Mouse (Mus musculus) layer of hippocampus, adult 18-20 months (tissue): ENCODE measurements around the gene Olfr139. TPM values are rescaled to one million over a fixed set of nuclear protein-coding genes. Genes with fewer than 3 reads are reported as not detected.

ENCODE experiments used
- DNase-seq, 2 experiments: peaks; one replicate each; pipeline ENCODE4 v3.0.0; 2022; ENCODE audit warnings: low spot score in 2 of 2
- long read RNA-seq: library from polyadenylated mRNA; stranded (forward); transcript quantifications from one replicate; pipeline ENCODE4 v2.0.0, GENCODE M21; 2021
- total RNA-seq, 2 experiments: library from RNA; stranded (reverse); gene quantifications; 2 replicates each; pipeline ENCODE4 v1.2.3; 2021

Olfr139 gene
- not detected for total RNA-seq
- long read RNA-seq: 0 reads

DNA sequence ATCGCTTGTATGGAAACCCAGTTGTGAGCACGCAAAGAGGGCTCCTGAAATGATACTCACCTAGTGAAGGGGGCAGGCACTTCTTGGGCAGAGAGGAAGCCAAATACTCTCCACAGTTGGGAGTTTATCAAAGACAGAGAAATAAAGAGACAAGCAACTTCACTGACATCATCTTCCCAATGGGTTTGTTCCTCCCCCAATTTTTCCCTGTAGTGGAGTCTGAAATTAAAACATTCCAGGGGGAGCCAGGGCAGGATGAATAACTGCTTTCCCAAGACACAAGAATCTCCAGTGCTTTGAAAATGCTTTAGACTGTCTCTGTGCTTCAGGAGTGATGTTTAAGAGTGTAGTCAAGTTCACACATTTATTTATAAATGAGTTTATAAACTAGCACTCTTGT lies at the start of gene Olfr139, which contains the start of gene Olfr399:
Olfr139 (minus strand) TSS at position 101 of the 400 bp plus-strand sequence.
Olfr399 (minus strand) TSS at position 165 of the 400 bp plus-strand sequence.
- no peak for DNase-seq

DNA sequence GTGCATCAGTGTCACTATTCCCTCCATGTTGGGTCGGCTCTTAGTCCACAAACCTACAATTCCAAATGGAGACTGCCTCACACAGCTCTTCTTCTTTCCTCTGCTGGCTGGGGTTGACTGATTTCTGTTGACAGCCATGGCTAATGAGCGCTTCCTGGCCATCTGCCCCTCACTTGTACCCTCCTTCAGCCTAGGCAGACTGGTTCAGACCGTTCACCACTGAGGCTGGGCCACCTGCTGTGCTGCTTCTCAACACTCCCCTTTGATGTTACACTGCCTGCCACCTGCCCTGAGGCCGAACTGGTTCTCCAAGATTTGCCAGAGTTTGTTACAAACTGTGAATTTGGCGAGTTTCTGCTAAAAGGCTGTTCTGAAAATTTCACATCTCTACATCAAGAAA lies 48.7 kb upstream of the Olfr139 start:
- no peak for DNase-seq

DNA sequence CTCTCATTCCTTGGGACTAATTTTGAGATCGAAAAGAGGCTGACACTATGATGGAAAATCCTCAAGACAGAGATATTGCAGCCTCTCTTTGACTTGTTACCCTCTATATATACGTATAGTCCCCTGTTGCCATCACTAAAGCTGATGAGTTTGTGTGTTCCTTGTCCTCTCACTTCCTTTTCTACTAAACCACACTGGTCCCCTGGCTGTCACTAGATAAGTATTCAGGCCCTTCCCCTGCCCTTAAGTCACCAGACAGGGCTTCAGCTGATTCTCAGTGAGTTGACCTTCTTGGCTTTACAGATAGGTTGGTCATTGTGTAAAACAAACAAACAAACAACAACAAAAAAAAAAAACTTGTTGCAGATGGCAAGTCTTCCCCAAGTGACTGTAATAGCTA lies 45.2 kb upstream of the Olfr139 start:
- DNase-seq: no peak

DNA sequence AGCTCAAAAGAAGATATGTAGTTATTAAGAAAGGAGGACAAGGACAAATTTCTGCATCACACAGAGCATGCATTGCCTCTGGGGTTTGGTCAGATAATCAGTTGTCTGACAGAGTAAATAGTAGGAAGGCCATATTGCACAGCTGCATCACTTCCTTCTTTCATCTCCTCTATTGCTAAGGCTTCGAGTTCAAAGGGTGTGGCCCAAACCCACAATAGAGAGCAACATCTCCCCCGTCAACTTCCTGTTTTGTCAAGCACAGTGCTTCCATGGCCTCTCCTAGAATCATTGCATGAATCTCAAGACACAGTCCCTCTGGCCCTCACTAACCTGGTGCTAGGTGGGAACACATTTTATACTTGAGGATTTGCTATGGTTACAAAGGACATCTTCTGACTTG lies 44.4 kb upstream of the Olfr139 start:
- no peak for DNase-seq

DNA sequence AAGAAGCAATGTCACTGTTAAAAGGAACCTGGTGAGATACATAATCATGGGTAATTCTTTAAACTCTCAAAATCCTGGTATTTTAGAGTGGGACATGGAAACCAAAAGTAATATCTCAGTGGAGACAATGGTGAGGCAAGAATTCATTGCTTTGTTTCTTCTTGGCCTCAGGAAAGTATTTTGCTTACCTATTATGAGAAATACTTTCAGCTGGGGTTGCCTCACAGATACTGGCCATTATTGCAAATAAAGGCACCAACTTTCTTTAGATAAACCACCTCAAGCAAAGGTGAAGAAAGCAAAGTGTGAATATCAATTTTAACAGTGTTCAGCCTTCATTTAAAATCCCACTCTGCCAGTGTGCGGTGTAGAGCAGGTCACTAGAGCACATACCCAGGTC lies 13.3 kb upstream of the Olfr139 start, which contains the start of gene Zfp616:
Zfp616 (plus strand) TSS at position 301 of the 400 bp plus-strand sequence.
- no peak for DNase-seq

DNA sequence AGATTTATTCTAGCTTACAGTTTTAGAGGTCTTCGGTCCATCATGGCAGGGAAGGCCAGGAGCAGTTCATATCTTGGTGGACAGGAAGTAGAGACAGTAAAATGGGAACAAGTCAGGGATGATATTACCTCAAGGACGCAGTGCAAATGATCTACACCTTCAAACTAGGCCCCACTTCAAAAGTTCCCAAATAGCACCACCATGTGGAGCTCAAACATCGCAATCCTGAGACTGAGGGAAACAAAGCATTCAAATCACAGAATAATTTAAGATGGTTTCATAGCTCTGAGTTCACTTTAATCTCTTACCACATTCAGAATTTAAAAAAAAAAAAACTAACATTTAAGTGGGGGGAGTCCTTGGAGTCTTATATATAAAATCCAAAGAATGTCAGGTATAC lies 5.0 kb downstream of the Olfr139 start:
- DNase-seq: no peak

Other genes starting within 250 kb of the Olfr139 start
- gene Olfr392, start 239.5 kb downstream of the Olfr139 start, total RNA-seq: not detected
- gene Olfr393, start 205.1 kb downstream of the Olfr139 start, total RNA-seq: not detected
- gene Olfr394, start 165.8 kb downstream of the Olfr139 start, total RNA-seq: not detected
- gene Olfr395, start 147.3 kb downstream of the Olfr139 start, total RNA-seq: not detected
- gene Olfr23, start 119.9 kb downstream of the Olfr139 start, total RNA-seq: not detected
- not detected for gene Olfr397, start 95.7 kb downstream of the Olfr139 start, total RNA-seq
- gene Olfr398, start 66.1 kb downstream of the Olfr139 start, total RNA-seq: not detected
- gene Olfr399, start 64 bp upstream of the Olfr139 start, total RNA-seq: not detected
- gene Zfp616, start 13.4 kb upstream of the Olfr139 start, total RNA-seq: not detected
- not detected for gene Olfr401, start 57.2 kb upstream of the Olfr139 start, total RNA-seq
- not detected for gene Olfr402, start 97.0 kb upstream of the Olfr139 start, total RNA-seq
- not detected for gene Olfr403, start 129.7 kb upstream of the Olfr139 start, total RNA-seq
- not detected for gene Olfr43, start 154.8 kb upstream of the Olfr139 start, total RNA-seq
- gene Olfr406, start 203.3 kb upstream of the Olfr139 start, total RNA-seq: not detected
- gene Olfr59, start 227.2 kb upstream of the Olfr139 start, total RNA-seq: not detected